Mouse (Mus musculus): ENCODE results near the gene Acad11. TPM values are rescaled to one million over a fixed set of nuclear protein-coding genes. Genes with fewer than 3 reads are reported as not detected.

Gene Acad11
- 12.4 and 18.1 TPM in 2 replicates for total RNA-seq (2014; fragmentation: Nextera tagmentation)
- 18.3 and 26.7 TPM in 2 replicates for total RNA-seq (2017)

DNA sequence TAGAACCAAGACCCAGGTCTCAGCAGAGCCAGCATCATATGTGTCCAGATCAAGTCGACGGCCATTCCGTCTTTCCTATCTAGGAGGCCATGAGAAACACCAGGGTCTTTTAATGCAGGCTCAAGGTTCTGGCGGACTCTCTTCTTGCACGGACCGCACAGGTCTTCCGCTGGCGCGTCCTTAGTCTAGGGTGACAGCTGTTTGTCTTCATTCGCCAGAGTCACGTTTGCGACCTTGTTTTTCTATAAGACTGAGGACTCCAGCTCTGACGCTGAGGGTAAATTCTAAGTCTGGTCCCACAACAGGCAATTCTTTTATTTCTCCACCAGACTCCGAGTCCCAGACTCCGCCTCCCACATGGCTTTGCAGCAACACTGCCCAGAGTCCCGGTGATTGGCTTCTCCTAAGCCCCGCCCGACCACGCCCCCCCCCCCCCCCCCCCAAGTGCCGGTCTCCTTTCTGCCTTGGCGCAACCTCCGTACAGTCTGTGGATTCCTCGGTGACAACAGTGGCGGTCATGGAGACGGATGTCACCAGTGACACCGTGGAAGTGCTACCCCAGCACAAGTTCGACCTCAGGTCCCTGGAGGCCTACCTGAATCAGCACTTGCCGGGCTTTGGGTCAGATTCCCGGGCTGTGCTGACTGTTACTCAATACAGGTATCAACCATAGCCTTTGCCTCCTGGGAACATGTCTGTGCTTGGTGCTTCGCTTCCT is at the start of gene Acad11:
TSS of gene Acad11 (plus strand) at position 134 of the 718 bp plus-strand sequence.
- peak; percentile 84 for ATAC-seq (replicated peaks; ENCODE audit: low FRiP score, low TSS enrichment, poor library complexity, severe bottlenecking)

DNA sequence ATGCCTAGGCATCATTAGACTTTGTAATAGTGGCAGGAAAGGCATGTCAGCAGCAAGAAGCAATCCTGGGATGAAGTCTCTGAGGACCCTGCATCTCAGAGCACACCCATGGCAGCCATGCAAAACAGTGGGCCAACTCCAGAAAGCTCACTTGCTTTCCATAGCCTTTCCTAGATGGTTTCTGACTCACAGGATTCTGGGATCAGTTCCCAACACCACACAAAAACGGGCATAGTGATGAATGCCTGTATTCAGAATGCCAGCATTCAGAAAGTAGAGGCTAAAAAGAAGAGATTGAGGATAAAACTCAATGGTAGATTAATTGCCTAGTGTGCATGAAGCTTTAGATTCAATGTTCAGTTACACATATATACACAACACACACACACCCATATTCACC is 48.7 kb upstream of the Acad11 start:
- no peak for ATAC-seq (replicated peaks; ENCODE audit: low FRiP score, low TSS enrichment, poor library complexity, severe bottlenecking)

- no peak for ATAC-seq (replicated peaks; ENCODE audit: low FRiP score, low TSS enrichment, poor library complexity, severe bottlenecking)
These were observed 42.2 kb upstream of the Acad11 start for GRCm38 (mm10) chr9:104021026-104021425.

DNA sequence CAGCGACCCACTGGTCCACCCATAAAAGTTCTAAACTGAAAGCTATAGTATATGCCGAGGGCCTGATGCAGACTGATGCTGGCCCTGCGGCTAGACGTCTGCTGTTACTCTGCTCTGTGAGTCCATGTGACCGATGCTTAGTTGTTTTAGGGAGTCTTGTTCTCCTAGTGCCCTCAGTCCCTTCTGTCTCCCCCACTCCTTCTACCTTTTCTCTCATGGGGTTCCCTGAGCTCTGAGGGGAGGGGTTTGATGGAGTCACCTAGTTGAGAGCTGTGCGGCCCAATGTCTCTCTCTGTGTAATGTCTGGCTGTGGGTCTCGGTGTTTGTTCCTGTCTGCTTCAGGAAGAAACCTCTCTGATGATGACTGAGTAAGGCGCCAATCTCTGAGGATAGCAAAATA is 36.0 kb upstream of the Acad11 start:
- no peak for ATAC-seq (replicated peaks; ENCODE audit: low FRiP score, low TSS enrichment, poor library complexity, severe bottlenecking)

GRCm38 (mm10) chr9:104029861-104030260 is 33.3 kb upstream of the Acad11 start:
- no peak for ATAC-seq (replicated peaks; ENCODE audit: low FRiP score, low TSS enrichment, poor library complexity, severe bottlenecking)

DNA sequence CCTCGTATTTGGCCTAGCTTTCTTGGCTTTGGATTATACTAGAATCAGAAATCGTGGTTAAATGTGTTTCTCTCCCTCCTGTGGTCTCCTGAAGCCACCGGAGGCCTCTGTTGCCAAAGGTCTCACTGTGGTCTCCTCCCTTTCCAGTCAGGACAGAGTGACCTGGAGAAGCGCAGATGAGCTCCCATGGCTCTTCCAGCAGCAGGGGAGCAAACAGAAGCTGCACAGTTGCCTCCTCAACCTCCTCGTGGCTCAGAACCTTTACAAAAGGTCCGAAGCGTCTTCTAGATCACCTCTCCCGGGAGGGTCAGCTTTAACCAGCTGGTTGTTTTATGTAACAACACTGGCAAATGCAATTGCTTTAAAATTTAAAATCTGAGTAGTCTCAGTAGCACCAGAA is 28.9 kb upstream of the Acad11 start:
- no peak for ATAC-seq (replicated peaks; ENCODE audit: low FRiP score, low TSS enrichment, poor library complexity, severe bottlenecking)

- no peak for ATAC-seq (replicated peaks; ENCODE audit: low FRiP score, low TSS enrichment, poor library complexity, severe bottlenecking)
These were observed 28.5 kb upstream of the Acad11 start for GRCm38 (mm10) chr9:104034718-104035117.

DNA sequence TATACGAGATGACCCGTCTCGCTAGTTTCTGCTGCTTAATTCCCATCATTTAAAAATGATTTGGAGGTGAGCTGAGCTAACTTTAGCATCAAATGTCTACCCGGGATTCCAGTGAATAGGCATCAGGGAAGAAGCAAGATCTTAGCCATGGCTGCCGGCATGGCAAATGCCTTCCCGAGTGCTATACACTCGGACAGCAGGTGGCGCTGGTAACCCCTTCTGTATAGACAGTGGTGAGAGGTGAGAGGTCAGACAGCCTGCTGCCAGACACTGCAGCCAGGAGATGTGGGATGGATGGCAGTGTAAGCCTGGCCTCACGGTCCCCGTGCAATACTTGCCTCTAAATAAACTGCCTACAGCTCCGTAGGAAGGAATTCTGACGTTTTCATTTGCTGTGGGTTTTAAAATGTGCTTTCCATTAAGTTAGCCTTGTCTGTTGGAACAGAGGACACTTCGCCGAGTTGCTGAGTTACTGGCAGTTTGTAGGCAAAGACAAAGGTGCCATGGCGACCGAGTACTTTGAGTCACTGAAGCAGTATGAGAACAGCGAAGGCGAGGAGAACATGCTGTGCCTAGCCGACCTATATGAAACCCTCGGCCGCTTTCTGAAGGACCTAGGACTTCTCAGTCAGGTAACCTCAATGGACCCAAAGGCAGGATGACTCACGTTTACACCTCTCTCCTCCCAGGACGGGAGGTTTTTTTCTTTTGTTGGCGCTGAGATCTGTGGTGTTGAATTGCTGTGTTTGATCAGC is 27.7 kb upstream of the Acad11 start:
- peak; percentile 99 for ATAC-seq (replicated peaks; ENCODE audit: low FRiP score, low TSS enrichment, poor library complexity, severe bottlenecking)

DNA sequence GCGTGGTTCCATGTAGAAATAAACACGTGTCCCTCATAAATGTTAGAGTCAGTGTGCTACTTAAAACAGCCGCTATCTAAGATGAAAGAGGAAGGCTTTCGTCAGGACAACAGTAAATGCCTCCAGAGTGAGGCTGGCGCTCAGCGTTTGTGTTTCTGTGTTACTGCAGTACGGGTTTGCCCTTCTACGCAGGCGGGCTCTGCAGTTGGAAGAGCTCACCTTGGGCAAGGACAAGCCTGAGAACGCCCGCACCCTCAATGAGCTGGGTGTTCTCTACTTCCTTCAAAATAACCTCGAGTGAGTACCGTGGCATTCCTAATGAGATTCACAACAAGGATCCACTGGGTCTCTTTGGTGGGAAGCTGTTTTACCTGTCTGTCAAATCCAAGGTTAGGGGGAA is 24.9 kb upstream of the Acad11 start:
- no peak for ATAC-seq (replicated peaks; ENCODE audit: low FRiP score, low TSS enrichment, poor library complexity, severe bottlenecking)

DNA sequence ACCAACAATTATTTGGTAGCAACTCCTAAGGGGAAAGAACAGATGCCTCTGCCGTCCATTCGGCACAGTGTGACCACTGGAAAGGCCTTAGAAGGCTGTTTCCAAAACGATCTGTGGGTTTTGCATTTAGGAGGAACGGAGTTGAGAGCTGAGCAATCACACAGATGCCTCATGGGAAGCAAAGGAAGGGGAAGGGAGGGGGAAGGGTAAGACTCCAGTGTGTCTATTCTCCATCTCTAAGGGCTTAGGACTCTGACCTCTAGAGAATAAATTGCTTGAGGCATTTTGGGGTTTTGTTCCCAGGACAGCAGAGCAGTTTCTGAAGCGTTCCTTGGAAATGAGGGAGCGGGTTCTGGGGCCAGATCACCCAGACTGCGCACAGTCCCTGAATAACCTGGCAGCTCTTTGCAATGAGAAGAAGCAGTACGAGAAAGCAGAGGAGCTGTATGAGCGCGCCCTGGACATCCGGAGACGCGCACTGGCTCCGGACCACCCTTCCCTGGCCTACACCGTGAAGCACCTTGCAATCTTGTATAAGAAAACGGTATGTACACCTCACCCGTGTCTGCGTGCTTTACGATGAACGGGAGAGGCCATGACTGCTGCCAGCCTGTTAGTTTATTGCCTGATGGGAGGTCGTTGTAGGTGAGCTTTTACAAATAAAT is 24.0 kb upstream of the Acad11 start:
- ATAC-seq (replicated peaks; ENCODE audit: low FRiP score, low TSS enrichment, poor library complexity, severe bottlenecking): no peak

- no peak for ATAC-seq (replicated peaks; ENCODE audit: low FRiP score, low TSS enrichment, poor library complexity, severe bottlenecking)
These were observed 23.4 kb upstream of the Acad11 start for GRCm38 (mm10) chr9:104039742-104040141.

GRCm38 (mm10) chr9:104040362-104040761 is 22.8 kb upstream of the Acad11 start, which contains the start of gene Gm28305:
TSS of gene Gm28305 (plus strand) at chr9:104040662.
- ATAC-seq (replicated peaks; ENCODE audit: low FRiP score, low TSS enrichment, poor library complexity, severe bottlenecking): no peak

DNA sequence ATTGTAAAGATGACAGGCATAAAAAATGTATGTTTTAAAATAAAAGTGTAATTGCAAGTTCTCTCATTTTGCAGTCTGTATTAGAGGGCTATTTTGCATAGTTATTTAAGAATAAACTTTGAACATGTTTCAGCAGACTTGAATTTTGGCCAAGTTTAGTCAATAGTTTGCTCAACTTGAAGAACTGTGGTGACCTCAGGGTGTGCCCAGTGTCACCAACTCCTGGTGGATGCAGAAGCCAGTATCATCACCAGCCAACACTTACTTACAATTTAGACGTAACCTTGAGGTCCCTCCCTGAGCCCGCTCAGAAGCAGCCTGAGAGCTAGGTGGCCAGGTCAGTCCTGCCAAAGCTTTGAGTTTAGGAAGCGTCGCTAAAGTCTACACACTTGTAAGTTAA is 19.5 kb upstream of the Acad11 start:
- no peak for ATAC-seq (replicated peaks; ENCODE audit: low FRiP score, low TSS enrichment, poor library complexity, severe bottlenecking)

- ATAC-seq (replicated peaks; ENCODE audit: low FRiP score, low TSS enrichment, poor library complexity, severe bottlenecking): no peak
These were observed 12.1 kb upstream of the Acad11 start for GRCm38 (mm10) chr9:104051028-104051427.

- peak; percentile 83 for ATAC-seq (replicated peaks; ENCODE audit: low FRiP score, low TSS enrichment, poor library complexity, severe bottlenecking)
These were observed 540 bp upstream of the Acad11 start, which contains the start of gene Uba5 for GRCm38 (mm10) chr9:104062430-104063243. TSS of gene Uba5 (minus strand) at chr9:104063134.

GRCm38 (mm10) chr9:104064571-104064970 is 1.4 kb downstream of the Acad11 start:
- no peak for ATAC-seq (replicated peaks; ENCODE audit: low FRiP score, low TSS enrichment, poor library complexity, severe bottlenecking)

GRCm38 (mm10) chr9:104070241-104070640 is 7.1 kb downstream of the Acad11 start:
- ATAC-seq (replicated peaks; ENCODE audit: low FRiP score, low TSS enrichment, poor library complexity, severe bottlenecking): peak; percentile 57; the same call in 1 of the 2 replicates

DNA sequence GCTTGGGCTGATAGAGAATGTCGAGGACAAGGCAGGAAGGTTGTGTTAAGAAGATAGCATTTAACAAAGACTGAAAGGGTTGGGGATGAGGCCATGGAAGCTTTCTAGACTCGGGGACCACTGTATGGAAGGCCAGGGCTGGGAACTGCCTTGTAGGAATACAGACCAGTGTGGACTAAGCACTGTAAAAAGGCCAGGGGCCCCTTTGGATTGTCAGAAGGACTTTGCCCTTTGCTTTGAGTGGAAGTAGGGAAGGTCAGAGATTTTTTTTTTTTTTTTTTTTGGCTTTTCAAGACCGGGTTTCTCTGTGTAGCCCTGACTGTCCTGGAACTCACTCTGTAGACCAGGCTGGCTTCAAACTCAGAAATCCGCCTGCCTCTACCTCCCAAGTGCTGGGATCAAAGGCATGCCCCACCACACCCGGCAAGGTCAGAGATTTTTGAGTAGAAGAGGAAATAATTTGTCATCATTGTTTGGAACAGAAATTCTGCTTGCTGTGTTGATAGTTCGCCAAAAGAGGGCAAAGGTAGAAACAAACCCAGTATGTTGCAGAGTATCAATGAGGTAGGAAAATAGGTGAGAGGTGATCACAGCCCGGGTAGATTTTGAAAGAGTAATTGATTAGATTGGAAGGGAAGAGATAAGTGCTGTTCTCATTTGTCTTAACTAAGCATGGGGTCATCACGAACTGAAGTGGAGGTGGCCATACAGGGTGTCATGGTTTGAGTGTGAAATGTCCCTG is 7.9 kb downstream of the Acad11 start:
- ATAC-seq (replicated peaks; ENCODE audit: low FRiP score, low TSS enrichment, poor library complexity, severe bottlenecking): no peak

GRCm38 (mm10) chr9:104075808-104076207 is 12.6 kb downstream of the Acad11 start:
- peak; percentile 75 for ATAC-seq (replicated peaks; ENCODE audit: low FRiP score, low TSS enrichment, poor library complexity, severe bottlenecking)
